Mouse (Mus musculus) spleen, postnatal 4 days (tissue): ENCODE measurements around the gene S100a1.

ENCODE experiments used
- DNase-seq, 2 experiments: peaks; one replicate each; pipeline ENCODE4 v3.0.0; 2022; ENCODE audit warnings: low spot score in 2 of 2

S100a1 gene

DNA sequence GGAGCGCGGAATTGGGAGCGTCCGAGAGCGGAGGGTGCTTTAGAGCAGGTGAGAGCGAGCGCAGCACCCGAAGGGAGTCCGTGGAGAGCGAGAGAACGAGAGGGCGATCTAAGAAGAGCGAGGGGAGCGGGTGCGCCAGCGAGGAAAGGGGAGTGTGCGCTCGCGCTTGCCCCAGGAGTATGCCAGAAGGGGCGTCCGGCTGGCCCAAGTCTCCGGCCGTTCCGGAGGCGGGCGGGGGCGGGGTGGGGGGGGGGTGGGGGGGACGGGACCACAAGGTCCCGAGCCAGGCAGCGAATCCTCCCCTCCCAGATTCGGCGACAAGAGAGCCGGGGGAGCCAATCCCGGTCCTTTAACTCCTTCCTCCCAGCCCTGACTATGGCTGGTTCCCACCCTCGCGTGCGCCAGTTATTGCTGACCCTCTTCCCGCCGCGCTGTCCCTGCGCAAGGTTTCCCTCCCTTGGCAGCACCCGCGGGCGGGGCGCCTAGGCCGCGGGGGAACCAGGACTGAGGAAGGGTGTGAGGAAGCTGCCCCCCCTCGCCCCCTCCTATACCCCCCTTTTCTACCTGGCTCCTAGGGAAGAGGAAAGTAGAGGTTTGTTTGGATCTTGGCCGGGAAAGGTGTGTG is 48.4 kb downstream of the S100a1 start, which contains the start of gene Npr1:
Npr1 (minus strand) TSS at position 181 of the 625 bp plus-strand sequence.
- peak in 1 of 2 experiments; percentile 69 for DNase-seq

DNA sequence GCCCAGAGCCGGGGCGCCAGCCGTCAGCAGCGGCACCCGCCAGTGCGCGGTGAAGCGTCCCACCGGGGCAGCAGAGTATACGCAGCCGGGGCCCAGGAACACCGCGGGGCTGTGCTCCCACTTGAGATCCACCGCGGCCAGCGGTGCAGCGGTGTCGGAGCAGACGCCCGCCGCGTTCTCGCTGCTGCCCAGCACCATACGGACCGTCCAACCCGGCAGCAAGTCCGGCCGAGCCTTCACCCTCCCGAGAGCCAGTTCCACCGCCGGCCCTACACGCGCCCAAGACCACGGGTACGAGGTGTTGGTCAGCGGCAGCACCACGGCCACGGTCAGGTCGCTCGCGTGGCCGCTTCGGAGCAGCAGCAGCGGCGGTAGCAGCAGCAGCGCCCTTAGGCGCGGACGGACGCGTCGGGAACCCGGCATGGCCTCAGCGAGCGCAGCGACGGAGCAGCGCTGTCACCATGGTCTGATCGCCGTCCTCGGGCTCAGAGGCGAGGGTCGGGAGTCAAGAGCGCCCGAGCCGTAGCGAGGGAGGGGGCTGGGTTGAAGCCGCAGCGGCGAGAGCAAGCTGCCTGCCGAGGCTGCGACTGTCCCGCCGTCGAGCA is 49.0 kb downstream of the S100a1 start:
- DNase-seq, result no peak

DNA sequence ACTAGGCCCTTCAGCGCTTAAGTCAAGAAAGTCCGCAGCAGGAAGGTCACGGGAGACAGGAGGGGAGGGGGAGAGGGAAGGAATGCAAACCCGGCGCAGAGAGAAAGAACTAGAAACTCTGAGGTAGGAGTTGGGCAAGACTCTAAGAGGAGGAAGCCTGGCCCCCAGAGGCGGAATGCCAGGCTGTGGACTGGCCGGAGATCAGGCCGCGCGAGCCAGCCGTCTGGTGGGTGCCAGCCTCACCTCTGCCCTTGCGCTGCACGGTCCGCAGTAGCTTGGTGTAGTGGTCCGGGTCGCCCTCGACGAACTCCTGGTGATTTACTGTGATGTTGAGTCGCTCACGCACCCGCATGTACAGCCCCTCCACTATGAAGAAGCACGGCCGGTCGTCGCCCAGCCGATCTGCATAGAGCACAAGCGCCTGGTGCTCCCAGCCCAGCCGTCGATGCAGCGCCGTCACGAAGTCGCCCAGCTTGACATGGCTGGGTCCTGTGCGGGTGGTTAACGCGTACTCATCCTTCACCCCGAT is 49.6 kb downstream of the S100a1 start:
- DNase-seq, result peak in 1 of 2 experiments; percentile 71

DNA sequence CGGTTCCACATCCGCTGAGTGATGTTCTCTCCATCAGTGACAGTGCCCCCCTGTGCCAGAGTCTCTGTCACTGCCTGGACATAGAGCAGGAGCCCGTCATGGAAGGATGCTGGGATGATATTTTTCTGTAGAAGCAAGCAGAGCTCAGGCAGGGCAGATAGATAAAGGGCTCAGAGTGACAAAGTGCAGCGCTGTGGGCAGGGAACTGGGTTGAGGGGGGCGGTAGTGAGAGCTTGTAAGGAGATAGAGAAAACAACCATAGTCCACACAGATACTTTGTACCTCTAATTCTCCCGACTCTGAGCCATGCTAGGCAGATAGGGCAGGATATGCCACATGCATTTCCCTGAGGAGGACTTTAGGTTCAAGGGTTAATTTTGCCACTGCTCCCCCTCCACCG is 51.6 kb downstream of the S100a1 start:
- DNase-seq, result no peak

DNA sequence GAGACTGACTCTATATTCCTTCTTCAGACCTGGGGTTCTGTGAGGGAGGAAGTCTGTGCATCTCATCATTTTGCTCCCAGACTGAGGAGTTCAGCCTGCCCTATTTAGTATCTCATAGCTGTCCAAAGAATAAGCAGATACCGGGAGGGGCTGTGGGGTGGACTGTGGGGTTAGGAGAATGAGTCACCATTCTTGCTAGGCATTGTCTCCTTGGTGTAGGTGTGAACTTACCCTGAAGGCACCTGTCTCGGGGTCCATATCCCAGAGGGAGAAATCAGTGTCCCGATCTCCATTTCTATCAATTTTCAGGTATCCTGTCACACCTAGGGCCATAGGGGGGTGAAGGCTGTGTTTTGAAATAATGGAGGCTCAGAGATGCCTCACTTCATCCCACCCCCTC is 52.3 kb downstream of the S100a1 start:
- DNase-seq, result no peak
